Mouse (Mus musculus): Measurements from ENCODE around the gene Cenpf.

DNA sequence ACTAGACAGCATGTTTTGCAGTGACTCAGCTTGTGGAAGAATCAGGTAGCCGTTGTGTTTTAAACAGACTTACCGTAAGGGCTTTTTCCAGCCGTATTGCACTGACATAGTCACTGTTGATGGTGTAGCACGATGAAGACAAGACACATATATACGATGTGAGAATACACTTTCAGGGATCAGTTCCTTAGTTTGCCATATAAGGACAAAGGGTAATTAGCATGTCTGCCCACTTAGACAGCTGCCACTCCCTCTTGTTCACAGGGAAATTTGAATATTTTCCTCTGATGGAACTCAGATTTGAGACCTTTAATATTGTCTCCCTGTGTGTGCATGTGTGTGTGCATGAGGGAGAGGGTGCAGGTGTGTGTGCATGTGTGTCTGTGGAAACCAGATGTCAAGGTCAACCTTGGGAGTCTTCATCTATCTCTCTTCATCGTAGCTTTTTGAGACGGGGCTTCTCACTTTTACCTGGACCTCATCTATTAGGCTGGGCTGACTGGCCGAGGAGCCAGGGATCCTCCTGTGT lies 82.2 kb downstream of the Cenpf start:
- TF ChIP-seq CTCF (IDR thresholded peaks at IDR 0.05; ENCODE audit: control insufficient read depth, insufficient read depth, insufficient replicate concordance, low read depth, low read length) (no peak), POLR2A (IDR thresholded peaks at IDR 0.05; ENCODE audit: control insufficient read depth, low read depth, low read length) (no peak)

Measured in testis, adult 2 months (tissue).